Mouse (Mus musculus) frontal cortex, adult (tissue): Measurements from ENCODE around the gene Tmem9b.

Experiments used
- ATAC-seq: cut with Nextera tagmentation; 2 replicates; pipeline ENCODE4 v1.9.2; 2017; ENCODE audit warnings: mild to moderate bottlenecking, moderate library complexity, mixed read lengths; ENCODE audit not compliant: low TSS enrichment

The Tmem9b gene

GRCm38 (mm10) chr7:109752008-109752925 lies at the start of gene Tmem9b:
Gene Tmem9b (minus strand): TSS chr7:109752875.
- peak; percentile 96 for ATAC-seq

- ATAC-seq, result no peak
These were observed 48.0 kb upstream of the Tmem9b start for GRCm38 (mm10) chr7:109800626-109801025.

GRCm38 (mm10) chr7:109799168-109799567 lies 46.5 kb upstream of the Tmem9b start:
- no peak for ATAC-seq

- ATAC-seq, result no peak
These were observed 42.9 kb upstream of the Tmem9b start for GRCm38 (mm10) chr7:109795564-109795963.

DNA sequence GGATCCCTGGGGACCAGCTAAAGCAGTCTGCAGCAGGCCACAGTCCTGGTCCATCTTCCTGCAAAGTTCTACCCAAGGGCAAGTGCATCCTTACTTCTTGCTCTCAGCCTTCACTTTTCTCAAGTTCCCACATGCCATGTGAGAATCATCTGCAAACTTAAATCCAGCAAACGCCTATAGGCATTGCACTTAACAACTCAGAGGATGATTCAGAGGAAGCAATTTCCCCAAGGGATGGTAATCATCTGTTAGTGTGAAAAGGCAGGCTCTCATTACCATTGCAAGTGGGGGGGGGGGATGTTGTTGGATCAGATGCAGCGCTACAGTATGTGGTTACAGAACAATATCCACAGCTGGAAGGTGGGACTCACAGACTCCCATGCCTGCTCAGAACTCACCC lies 41.9 kb upstream of the Tmem9b start:
- no peak for ATAC-seq

DNA sequence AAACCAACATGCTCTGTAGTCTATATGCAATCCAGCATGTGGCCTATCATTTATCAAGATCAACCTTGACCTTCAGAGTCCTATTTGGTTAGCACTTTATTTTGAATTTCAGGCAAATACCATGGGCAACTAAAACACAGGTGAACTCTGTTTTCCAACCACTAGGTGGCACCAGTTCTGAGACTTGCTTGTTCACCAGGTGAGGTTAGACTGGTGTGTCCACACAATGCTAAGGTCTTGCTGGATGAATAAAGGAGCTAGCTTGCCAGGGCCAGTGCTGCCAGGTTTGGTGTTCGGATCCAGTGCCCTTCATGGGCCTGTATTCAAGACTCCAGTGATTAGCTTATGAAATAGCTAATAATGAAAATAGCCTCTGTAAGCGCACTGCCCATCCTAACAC lies 40.1 kb upstream of the Tmem9b start:
- no peak for ATAC-seq

GRCm38 (mm10) chr7:109790818-109791217 lies 38.1 kb upstream of the Tmem9b start:
- no peak for ATAC-seq

GRCm38 (mm10) chr7:109787860-109788259 lies 35.2 kb upstream of the Tmem9b start:
- no peak for ATAC-seq

GRCm38 (mm10) chr7:109783281-109783680 lies 30.6 kb upstream of the Tmem9b start:
- ATAC-seq, result no peak

GRCm38 (mm10) chr7:109781470-109782203 lies 29.0 kb upstream of the Tmem9b start, which contains the start of gene Nrip3:
Gene Nrip3 (minus strand): TSS chr7:109782025.
- ATAC-seq, result peak; percentile 85

DNA sequence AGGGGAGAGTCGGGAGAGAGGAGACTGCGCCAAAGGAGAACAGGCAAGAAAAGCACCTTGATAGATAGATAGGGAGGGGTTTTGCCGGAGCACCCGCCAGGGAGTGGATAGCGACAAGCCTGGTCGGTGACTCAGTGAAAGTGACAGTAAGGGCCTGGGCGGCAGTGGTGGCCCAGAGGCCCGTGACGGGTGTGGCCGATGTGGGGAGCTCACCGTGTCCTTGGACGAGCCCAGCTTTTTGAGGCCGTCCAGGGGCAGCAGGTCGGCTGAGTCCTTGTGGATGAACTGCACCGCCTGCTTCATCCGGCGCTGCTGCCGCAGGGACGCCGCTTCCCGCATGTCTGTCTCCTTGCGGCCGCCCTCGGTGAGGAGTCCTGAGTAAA lies 28.4 kb upstream of the Tmem9b start:
- peak; percentile 66 for ATAC-seq

DNA sequence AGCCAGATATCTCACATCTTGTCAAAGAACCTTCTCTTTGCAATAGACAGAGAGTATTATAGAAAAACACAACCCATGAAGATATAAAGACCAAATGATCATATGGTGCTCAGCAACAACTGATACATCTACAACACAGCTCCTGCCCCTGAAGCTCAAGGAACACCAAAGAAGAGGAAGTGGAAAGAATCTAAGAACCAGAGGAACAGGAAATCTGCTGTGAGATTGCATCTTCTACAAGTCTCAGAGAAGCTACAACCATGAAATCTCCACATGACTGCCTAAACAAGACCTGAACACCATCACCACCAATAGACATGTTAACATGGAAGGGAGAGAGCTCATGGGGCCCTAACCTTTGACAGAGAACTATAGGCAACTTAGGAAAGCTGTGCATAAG lies 19.6 kb upstream of the Tmem9b start:
- ATAC-seq, result no peak

DNA sequence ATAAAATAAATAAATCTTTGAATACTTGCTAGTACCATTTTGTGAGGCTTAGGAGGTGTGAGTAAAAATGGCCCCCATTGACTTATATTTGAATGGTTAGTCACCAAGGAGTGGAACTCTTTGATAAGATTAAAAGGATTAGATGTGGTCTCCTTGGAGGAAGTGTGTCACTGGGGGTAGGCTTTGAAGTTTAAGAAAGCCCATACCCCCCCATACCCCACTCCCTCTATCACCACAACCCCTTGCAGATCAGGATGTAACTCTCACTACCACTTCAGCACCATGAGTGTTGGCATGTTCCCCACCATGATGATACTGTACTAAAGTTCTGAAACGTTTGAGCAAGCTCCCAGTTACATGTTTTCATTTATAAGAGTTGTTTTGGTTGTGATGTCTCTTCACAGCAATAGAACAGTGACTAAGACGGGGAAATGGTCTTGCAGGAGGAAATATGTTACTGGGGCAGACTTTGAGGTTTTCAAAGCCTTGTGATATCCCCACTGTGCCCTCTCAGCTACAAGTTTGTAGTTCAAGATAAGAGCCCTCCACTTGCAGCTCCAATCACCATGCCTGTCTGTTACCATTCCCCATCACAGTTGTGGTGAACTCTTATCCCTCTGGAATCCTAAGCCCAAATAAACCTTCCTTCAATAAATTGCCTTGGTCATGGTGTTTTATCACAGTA lies 16.2 kb upstream of the Tmem9b start:
- ATAC-seq, result no peak

GRCm38 (mm10) chr7:109767575-109768350 lies 15.1 kb upstream of the Tmem9b start:
- no peak for ATAC-seq

DNA sequence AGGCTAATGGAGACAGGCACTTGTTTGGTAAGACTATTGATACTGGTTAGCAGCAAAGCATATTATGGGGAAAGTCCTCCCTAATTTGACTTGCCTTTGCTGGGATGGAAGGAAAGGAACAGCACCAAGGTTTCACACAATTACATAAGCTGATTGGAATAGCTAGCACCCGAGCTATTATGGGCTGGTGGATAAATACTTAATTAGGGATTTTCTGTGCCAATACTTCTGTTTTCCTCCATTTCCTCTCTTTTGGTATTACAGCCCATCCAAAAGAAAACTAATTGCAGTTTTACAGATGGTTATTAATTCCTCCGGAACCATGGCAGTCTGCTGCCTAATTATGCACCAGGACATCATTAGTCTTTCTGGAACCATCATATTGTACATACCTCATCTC lies 11.3 kb upstream of the Tmem9b start:
- ATAC-seq, result no peak

GRCm38 (mm10) chr7:109756291-109756690 lies 3.6 kb upstream of the Tmem9b start:
- no peak for ATAC-seq

DNA sequence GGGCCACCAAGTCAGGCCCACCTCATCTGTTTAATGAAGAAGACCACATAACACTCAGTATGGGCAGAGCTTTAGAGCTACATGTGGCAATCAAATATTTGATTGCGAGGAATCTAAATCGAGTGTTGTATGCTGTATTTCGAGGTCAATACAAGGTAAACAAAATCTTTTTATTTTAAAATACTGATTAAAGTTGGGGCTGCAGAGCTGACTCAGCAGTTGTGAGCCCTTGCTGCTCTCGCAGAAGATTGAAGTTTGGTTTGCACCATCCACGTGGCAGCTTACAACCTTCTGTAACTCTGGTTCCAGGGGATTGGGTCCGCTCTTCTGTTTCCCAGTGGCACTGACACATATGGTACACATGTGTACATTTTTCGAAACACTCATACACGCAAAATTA lies 1.4 kb upstream of the Tmem9b start:
- no peak for ATAC-seq

DNA sequence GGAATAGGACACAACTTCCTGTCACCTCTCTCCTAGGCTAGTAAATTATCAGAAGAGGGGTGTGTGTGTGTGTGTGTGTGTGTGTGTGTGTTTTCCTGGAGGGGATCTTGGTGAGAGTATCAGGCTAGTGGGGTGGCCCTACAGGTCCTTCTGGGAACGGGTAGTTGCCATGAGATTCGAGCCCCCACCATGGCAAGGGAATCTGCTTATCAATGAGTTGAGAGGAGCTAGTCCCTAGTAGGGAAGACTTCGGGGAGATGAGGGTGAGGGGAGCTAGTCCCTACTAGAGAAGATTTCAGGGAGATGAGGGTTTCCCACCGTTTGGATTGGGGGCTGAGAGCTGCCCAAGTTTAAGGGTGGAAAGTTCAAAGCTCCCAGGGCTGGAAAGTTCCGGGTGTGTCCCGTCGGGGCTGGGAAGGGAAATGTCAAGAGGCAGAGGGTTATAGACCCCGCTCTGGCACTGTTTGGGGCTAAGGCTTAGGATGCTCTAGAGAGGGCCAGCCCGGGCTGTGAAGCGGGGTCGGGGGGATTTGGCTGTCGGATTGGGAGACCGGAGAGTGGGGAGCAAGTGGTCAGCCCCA lies 1.2 kb downstream of the Tmem9b start:
- peak; percentile 28; the same call in 1 of the 2 replicates for ATAC-seq

DNA sequence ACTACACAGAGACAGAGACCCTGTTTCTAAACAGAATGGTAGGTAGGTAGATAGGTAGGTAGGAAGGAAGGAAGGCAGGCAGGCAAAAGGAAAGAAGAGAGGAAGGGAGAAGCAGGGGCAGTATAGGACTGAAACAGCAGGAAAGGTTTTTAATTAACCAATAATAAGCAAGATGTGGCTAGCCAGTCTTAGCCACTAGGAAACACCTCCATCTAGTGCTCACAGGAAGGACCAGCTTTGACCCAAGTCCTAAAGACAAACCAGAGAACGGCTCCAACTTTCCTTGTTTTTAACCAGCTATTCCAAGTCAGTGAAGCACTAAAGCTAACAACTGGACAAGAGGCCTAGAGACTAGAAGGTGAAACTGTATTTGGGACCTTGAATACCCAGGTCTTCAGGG lies 4.9 kb downstream of the Tmem9b start:
- ATAC-seq, result no peak

- ATAC-seq, result no peak
These were observed 11.0 kb downstream of the Tmem9b start for GRCm38 (mm10) chr7:109741703-109742102.

GRCm38 (mm10) chr7:109741060-109741459 lies 11.6 kb downstream of the Tmem9b start:
- ATAC-seq, result no peak
